Mouse (Mus musculus) ES-E14 (cell line): ENCODE measurements at regions not wholly inside any gene's neighbourhood (a gene's known extent, or its start where the extent isn't known, plus 50 kb on each side); places are given as distances from the start of the nearest gene placed in this dataset.

ENCODE experiments used
- DNase-seq: peaks from one replicate; pipeline ENCODE4 v3.0.0-alpha.2; 2013; ENCODE audit warnings: low read depth, low spot score
- H3K27ac ChIP-seq: 2 replicates; pipeline ENCODE4 v1.5.1; 2012; ENCODE audit warnings: low read depth, mild to moderate bottlenecking, low read length, moderate library complexity, mixed read lengths; ENCODE audit not compliant: poor library complexity, insufficient read depth, severe bottlenecking
- H3K36me3 ChIP-seq: 2 replicates; pipeline ENCODE4 v1.6.1; 2012; ENCODE audit warnings: mild to moderate bottlenecking, low read length, moderate library complexity, mixed read lengths; ENCODE audit not compliant: control insufficient read depth, poor library complexity, insufficient read depth, severe bottlenecking
- H3K4me1 ChIP-seq, 2 experiments: fragments of 150-350 bp in 1 of 2; sonication (generic) in 1 of 2; 2 replicates each; pipeline ENCODE4 v1.6.1; 2012; ENCODE audit warnings: low read length in 2 of 2, mild to moderate bottlenecking in 1 of 2, mixed read lengths in 1 of 2; ENCODE audit not compliant: control insufficient read depth in 2 of 2, insufficient read depth in 2 of 2, poor library complexity in 1 of 2
- H3K4me3 ChIP-seq, 2 experiments: fragments of 150-350 bp in 1 of 2; sonication (generic) in 1 of 2; 2 replicates each; pipeline ENCODE4 v1.5.1; 2012; ENCODE audit warnings: low read length in 2 of 2, low read depth in 1 of 2, mild to moderate bottlenecking in 1 of 2, mixed read lengths in 1 of 2; ENCODE audit not compliant: insufficient read depth in 1 of 2, poor library complexity in 1 of 2, severe bottlenecking in 1 of 2
- H3K9ac ChIP-seq: 2 replicates; pipeline ENCODE4 v1.6.1; 2012; ENCODE audit warnings: low read depth, mild to moderate bottlenecking, low read length, mixed read lengths; ENCODE audit not compliant: poor library complexity, insufficient read depth, severe bottlenecking
- H3K9me3 ChIP-seq: fragments of 150-350 bp; sonication (generic); 2 replicates; pipeline ENCODE4 v1.6.1; 2012; ENCODE audit warnings: low read depth, mild to moderate bottlenecking, low read length; ENCODE audit not compliant: control insufficient read depth, insufficient read depth
- CHD2 ChIP-seq: IDR thresholded peaks from 2 replicates; pipeline ENCODE4 v1.6.1; 2014; ENCODE audit warnings: mild to moderate bottlenecking, low read depth, low read length, inconsistent platforms
- HCFC1 ChIP-seq: IDR thresholded peaks from 2 replicates; pipeline ENCODE4 v1.6.1; 2012; ENCODE audit warnings: low read length, inconsistent platforms, borderline replicate concordance; ENCODE audit not compliant: insufficient read depth
- MAFK ChIP-seq: IDR thresholded peaks from 2 replicates; pipeline ENCODE4 v1.6.1; 2014; ENCODE audit warnings: mild to moderate bottlenecking, low read depth, low read length, inconsistent platforms; ENCODE audit not compliant: insufficient read depth
- ZC3H11A ChIP-seq: IDR thresholded peaks from 2 replicates; pipeline ENCODE4 v1.6.1; 2012; ENCODE audit warnings: low read depth, mild to moderate bottlenecking, inconsistent platforms, low read length, borderline replicate concordance
- ZNF384 ChIP-seq: IDR thresholded peaks from 2 replicates; pipeline ENCODE4 v1.6.1; 2012; ENCODE audit warnings: low read depth, low read length, inconsistent platforms
- in situ Hi-C, 2 experiments: fragments of 600-800 bp; cut with MboI; formaldehyde crosslinking; loops; one replicate each; pipeline ENCODE4 v1.15.1; 2025; ENCODE audit warnings: low sequenced_read_pairs in 2 of 2, inconsistent platforms in 1 of 2; ENCODE audit not compliant: unreplicated experiment in 2 of 2

GRCm38 (mm10) chr4:39812766-39813165 is 330.1 kb upstream of the Aco1 start:
- Histone ChIP-seq H3K9me3 (no peaks in the 10 kb centered on the region), H3K36me3 (no peaks in the 10 kb centered on the region), H3K9ac (no peak overlapping the region), H3K4me1 (no peaks in the 10 kb centered on the region), H3K4me3 (no peak overlapping the region), H3K27ac (no peak overlapping the region)
- TF ChIP-seq ZC3H11A (no peak), CHD2 (no peak), MAFK (no peak), HCFC1 (no peak), ZNF384 (no peak)
- no peak for DNase-seq
- in situ Hi-C loops, result no loop called here

DNA sequence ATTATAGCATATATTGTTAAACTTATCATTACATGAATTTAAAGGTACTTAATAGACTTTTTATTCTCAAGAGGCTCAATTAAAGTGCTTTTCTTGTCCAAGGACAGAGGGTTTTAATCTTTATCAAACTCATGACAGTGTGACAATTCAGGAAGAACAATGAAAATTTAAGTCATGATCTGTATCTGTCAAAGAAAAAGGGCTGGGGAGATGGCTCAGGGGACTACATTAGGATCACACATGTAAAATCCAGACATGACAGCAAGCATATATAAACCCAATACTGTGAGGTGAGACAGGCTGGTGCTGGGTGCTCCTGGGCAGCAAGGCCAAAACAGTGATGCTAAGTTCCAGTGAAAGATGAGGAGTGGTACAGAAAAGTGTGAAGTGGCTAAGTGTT is 327.3 kb upstream of the Aco1 start:
- TF ChIP-seq HCFC1 (no peak), ZC3H11A (no peak)
- Histone ChIP-seq H3K4me3 (no peak overlapping the region), H3K9me3 (no peaks in the 10 kb centered on the region), H3K9ac (no peak overlapping the region), H3K27ac (no peak overlapping the region), H3K4me1 (no peaks in the 10 kb centered on the region), H3K36me3 (no peaks in the 10 kb centered on the region)
- in situ Hi-C loops, result no loop called here
- DNase-seq, result no peak

GRCm38 (mm10) chr4:39817675-39818074 is 325.2 kb upstream of the Aco1 start:
- Histone ChIP-seq H3K9ac (no peak overlapping the region), H3K27ac (no peak overlapping the region), H3K4me1 (no peaks in the 10 kb centered on the region), H3K9me3 (no peaks in the 10 kb centered on the region), H3K36me3 (no peaks in the 10 kb centered on the region), H3K4me3 (no peak overlapping the region)
- no peak for DNase-seq
- in situ Hi-C loops, result no loop called here
- TF ChIP-seq MAFK (no peak), HCFC1 (no peak), ZNF384 (no peak), ZC3H11A (no peak), CHD2 (no peak)

DNA sequence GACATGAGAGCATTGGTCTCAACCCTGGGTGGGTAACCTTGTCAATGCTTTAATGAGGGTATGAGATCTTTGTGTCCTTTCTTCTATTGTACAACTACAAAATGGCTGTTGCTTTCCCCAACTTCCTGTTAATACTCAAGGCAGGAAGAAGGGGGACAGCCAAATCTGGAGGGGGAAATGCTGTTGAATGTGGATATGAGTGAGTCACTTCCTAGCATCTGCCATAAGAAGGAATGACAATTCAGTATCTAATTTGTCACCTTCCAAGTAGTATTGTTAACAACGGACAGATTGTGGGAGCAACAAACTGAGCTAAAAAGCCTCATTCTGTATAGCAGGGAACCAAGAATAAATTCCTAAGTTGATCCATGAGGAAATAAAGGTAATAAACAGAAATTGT is 309.2 kb upstream of the Aco1 start:
- H3K9ac ChIP-seq, result no peak overlapping the region
- DNase-seq, result no peak
- in situ Hi-C loops, result no loop called here
- no peak overlapping the region for H3K27ac ChIP-seq
- H3K9me3 ChIP-seq, result no peaks in the 10 kb centered on the region
- no peaks in the 10 kb centered on the region for H3K4me1 ChIP-seq
- H3K4me3 ChIP-seq, result no peak overlapping the region
- no peak for TF ChIP-seq CHD2
- no peak for TF ChIP-seq MAFK
- TF ChIP-seq ZC3H11A, result no peak
- TF ChIP-seq HCFC1, result no peak
- TF ChIP-seq ZNF384, result no peak
- H3K36me3 ChIP-seq, result no peaks in the 10 kb centered on the region
